Mouse (Mus musculus) limb, embryonic 10.5 days (tissue): ENCODE data around the gene Atad1. TPM values are rescaled to one million over a fixed set of nuclear protein-coding genes. Genes with fewer than 3 reads are reported as not detected.

Source experiments
- DNase-seq: peaks from one replicate; pipeline ENCODE4 v3.0.0-alpha.2; 2017; ENCODE audit warnings: low spot score
- H3K27ac ChIP-seq: fragments of 300-500 bp; sonication (generic); 2 replicates; pipeline ENCODE4 v1.5.1; 2016; ENCODE audit warnings: mild to moderate bottlenecking
- H3K27me3 ChIP-seq: fragments of 300-500 bp; sonication (generic); 2 replicates; pipeline ENCODE4 v1.6.1; 2016; ENCODE audit warnings: low read depth, mild to moderate bottlenecking; ENCODE audit not compliant: poor library complexity, severe bottlenecking
- H3K36me3 ChIP-seq: fragments of 300-500 bp; sonication (generic); 2 replicates; pipeline ENCODE4 v1.6.1; 2016; ENCODE audit warnings: mild to moderate bottlenecking, moderate library complexity
- H3K4me1 ChIP-seq: fragments of 300-500 bp; sonication (generic); 2 replicates; pipeline ENCODE4 v1.6.1; 2016
- H3K4me3 ChIP-seq: fragments of 300-500 bp; sonication (generic); 2 replicates; pipeline ENCODE4 v1.5.1; 2016; ENCODE audit warnings: mild to moderate bottlenecking, moderate library complexity
- H3K9me3 ChIP-seq: fragments of 300-500 bp; sonication (generic); replicated peaks from 2 replicates; pipeline ENCODE4 v1.6.1; 2016; ENCODE audit warnings: mild to moderate bottlenecking
- WGBS: fragments of 180-500 bp; shearing (Covaris S2); methylation state at CpG from one replicate; pipeline ENCODE4 v1.1.7; 2016; 5-methylcytosine and 5-hydroxymethylcytosine counted together
- polyA plus RNA-seq: library from polyadenylated mRNA; unstranded; fragments of >200 nt; fragmentation: Nextera tagmentation; extraction: Ambion mirVana; gene quantifications from 2 replicates; pipeline ENCODE4 v1.2.1, GENCODE M21; 2016

Gene Atad1
- polyA plus RNA-seq, 1 experiment from 2014 or later, result 71.7 TPM

DNA sequence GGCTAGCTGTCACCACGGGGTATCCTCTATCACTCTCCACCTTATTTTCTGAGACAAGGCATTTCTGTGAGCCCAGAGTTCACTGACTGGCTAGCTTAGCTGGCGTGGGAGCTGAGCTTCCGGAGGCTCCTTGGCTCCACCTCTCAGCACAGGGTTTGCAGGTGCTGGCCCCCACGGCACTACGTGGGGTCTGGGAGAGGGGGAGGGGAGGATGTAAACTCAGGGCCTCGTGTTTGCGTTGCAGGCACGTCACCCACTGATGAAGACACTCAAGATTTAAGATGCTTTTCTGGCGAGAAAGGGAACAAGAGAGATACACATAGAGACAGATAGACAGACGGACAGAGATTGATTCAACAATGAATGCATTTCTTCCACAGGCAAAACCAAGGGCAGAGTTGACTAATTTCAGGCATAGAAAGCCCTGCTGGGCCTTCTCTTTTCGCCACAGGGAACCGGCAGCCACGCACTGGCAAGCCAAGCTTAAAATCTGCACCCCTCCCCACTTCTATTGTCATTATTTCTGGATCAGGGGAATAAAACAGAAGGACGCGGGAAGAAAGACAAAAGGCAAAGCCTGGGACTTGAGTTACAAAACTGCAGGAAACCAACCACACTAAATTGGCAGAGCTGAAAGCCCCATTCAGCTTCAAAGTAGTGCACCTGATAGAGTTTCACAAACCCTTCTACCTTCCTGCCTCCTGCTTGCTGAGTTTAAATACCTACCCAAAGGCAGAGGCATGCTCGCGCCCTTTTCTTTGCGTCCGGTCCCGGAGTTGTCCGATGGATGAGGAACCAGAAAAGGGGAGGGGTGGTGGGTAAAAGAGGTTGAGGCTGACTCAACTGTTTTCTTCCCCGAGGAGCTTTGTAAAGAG, 12.9 kb downstream of the Atad1 start:
- WGBS, result 3% methylated on average over 22 of the region's 22 CpGs
- H3K36me3 ChIP-seq, result no peaks in the 10 kb centered on the region
- H3K4me3 ChIP-seq, result peak overlapping the region; percentile 35
- H3K27ac ChIP-seq, result no peak overlapping the region
- no peaks in the 10 kb centered on the region for H3K9me3 ChIP-seq
- DNase-seq, result no peak
- H3K27me3 ChIP-seq, result peaks cover 37% of the 10 kb centered on the region
- peaks cover 14% of the 10 kb centered on the region for H3K4me1 ChIP-seq

DNA sequence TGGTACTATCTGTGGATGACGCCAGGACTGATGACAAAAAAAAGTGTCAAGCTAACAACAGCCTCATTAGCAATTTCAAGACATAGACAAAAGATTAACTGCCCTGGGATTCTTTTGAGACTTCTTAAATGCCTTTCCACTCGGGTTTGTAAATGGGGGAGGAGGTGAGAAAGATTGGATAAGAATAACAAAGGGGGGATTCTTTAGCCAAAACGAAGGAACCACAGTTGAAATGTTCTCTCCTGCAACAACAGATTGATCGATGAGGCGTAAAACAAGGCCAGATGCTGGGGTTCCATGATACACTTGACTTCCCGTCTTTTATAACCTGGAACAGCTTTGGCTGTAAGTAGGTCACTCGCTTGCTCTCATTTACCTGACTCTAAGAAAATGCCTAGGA, 15.8 kb downstream of the Atad1 start:
- Histone ChIP-seq H3K27ac (no peak overlapping the region), H3K27me3 (peaks cover 33% of the 10 kb centered on the region), H3K4me3 (no peak overlapping the region), H3K9me3 (no peaks in the 10 kb centered on the region), H3K4me1 (peaks cover 14% of the 10 kb centered on the region), H3K36me3 (no peaks in the 10 kb centered on the region)
- DNase-seq, result no peak
- WGBS, result 20% methylated on average over 7 of the region's 7 CpGs

DNA sequence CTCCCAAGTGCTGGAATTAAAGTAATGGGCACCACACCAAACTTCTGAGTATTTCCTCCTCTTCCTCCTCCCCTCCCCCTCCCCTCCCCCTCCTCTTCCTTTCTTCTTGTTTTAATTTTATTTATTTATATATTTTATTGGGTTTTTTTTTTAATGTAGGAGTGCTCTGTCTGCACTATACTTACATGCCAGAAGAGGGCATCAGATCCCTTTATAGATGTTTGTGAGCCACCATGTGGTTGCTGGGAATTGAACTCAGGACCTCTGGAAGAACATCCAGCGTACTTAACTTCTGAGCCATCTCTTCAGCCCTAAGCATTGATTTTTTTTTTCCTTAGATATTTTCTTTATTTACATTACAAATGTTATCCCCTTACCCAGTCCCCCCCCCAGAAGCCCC, 19.3 kb downstream of the Atad1 start:
- no peaks in the 10 kb centered on the region for H3K9me3 ChIP-seq
- WGBS, result 100% methylated on average over 1 of the region's 1 CpGs
- no peak for DNase-seq
- no peaks in the 10 kb centered on the region for H3K4me1 ChIP-seq
- no peak overlapping the region for H3K27ac ChIP-seq
- H3K4me3 ChIP-seq, result no peak overlapping the region
- no peaks in the 10 kb centered on the region for H3K27me3 ChIP-seq
- no peaks in the 10 kb centered on the region for H3K36me3 ChIP-seq

DNA sequence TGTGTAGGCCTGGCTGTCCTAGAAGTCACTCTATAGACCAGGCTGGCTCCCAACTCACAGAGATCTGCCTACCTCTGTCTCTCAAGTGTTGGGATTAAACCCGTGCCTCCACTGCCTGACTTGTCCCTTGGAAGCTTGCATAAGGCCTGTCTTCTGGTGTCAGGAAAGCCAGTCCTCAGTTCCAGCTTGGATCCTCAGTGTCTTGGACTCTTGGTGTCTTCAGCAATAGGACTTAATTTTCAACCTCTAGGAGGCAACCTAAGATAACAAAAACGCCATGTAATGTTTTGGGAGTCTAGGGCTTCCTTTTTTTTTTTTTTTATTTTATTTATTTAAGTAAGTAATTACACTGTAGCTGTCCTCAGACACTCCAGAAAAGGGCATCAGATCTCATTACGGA, 22.0 kb downstream of the Atad1 start:
- Histone ChIP-seq H3K36me3 (no peaks in the 10 kb centered on the region), H3K9me3 (no peaks in the 10 kb centered on the region), H3K27ac (no peak overlapping the region), H3K4me1 (peaks cover 6% of the 10 kb centered on the region; the same call in 1 of the 2 replicates), H3K27me3 (no peaks in the 10 kb centered on the region), H3K4me3 (no peak overlapping the region)
- no peak for DNase-seq
- 63% methylated on average over 3 of the region's 3 CpGs for WGBS

DNA sequence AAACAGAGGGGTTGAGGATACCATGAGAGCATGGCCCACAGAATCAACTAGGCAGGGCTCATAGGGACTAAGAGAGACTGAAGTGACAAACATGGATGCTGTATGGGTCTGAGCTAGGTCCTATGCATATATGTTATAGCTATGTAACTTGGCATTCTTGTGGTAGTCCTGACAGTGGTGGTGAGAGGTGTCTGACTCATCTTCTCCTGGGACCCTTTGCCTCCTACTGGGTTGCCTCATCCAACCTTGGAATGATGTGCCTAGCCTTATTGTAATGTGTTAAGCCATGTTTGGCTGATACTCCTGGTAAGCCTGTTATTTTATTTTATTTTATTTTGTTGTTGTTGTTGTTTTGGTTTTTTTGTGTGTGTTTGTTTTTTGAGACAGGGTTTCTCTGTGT, 23.9 kb downstream of the Atad1 start:
- peaks cover 12% of the 10 kb centered on the region for H3K4me1 ChIP-seq

DNA sequence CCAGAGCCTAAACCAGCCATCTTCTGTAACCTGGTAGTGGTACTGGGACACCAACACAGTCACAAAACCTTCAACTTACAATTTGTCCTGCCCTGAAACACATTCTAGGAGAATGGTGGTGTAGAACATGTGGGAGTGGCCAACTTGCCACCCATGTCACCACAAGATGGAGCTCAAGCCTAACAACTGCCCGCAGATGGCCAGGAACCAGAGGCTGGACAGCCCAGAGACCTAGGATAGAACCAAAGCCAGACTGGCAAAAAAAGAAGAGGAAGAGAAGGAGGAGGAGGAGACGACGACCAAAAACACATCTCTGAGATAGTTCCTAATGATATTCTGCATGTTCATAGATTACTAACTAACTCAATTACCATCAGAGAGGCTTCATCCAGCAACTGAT, 24.4 kb downstream of the Atad1 start:
- Histone ChIP-seq H3K9me3 (no peaks in the 10 kb centered on the region), H3K36me3 (no peaks in the 10 kb centered on the region), H3K27ac (no peak overlapping the region), H3K27me3 (no peaks in the 10 kb centered on the region), H3K4me3 (no peak overlapping the region), H3K4me1 (peaks cover 12% of the 10 kb centered on the region)
- 11% methylated on average over 3 of the region's 3 CpGs for WGBS
- peak; percentile 75 for DNase-seq

More for the DNA sequence above, 23.9 kb downstream of the Atad1 start:
- no peak for DNase-seq
- Histone ChIP-seq H3K36me3 (no peaks in the 10 kb centered on the region), H3K27ac (no peak overlapping the region), H3K9me3 (no peaks in the 10 kb centered on the region), H3K27me3 (no peaks in the 10 kb centered on the region), H3K4me3 (no peak overlapping the region)

DNA sequence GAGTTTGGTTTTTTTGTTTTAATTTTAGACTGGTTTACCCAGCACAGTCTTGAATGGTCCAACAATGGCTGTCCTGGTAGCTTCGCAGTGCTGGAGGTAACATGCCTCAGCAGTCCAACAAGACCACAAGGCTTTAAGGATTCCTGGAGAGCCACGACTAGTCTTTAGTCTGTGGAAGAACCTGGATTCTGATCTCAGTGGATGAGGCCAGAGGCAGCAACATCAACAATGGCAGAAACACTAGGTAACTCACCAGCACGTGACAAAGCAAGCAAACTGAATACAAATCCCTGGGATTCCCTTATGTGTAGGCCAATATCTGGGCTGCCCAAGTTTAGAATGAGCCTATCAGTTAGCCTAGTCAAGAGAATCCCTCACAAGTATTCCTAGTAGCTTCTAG, 26.1 kb downstream of the Atad1 start:
- Histone ChIP-seq H3K9me3 (no peaks in the 10 kb centered on the region), H3K36me3 (peaks cover 9% of the 10 kb centered on the region), H3K27me3 (no peaks in the 10 kb centered on the region), H3K27ac (no peak overlapping the region), H3K4me1 (peaks cover 12% of the 10 kb centered on the region), H3K4me3 (no peak overlapping the region)
- no peak for DNase-seq
- 86% methylated on average over 3 of the region's 3 CpGs for WGBS

DNA sequence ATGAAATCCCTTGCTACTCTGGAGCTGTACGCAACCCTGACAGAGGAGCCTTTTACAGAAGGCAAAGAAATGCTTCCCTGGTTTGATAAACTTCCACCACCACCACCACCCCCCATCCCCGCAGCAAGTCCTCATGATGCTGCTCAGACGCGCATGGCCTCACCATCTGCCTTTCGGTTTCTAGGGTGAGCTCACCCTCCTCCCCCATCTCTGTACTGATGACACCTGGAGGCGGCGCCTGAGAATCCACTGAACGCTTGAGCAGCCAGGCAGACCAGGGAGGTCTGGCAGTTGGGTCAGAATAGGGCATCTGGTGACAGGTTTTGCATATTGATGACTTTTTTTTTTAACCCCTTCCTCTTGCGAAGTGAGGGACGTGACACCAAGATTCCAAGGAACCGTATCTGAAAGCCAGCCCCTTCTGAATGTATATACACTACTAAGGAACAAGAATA, 27.0 kb downstream of the Atad1 start:
- Histone ChIP-seq H3K36me3 (peaks cover 9% of the 10 kb centered on the region), H3K27me3 (no peaks in the 10 kb centered on the region), H3K4me3 (peak overlapping the region; percentile 90), H3K9me3 (no peaks in the 10 kb centered on the region), H3K4me1 (peaks cover 12% of the 10 kb centered on the region), H3K27ac (peak overlapping the region; percentile 97)
- under 1% methylated on average over 11 of the region's 11 CpGs for WGBS
- peak; percentile 72 for DNase-seq

DNA sequence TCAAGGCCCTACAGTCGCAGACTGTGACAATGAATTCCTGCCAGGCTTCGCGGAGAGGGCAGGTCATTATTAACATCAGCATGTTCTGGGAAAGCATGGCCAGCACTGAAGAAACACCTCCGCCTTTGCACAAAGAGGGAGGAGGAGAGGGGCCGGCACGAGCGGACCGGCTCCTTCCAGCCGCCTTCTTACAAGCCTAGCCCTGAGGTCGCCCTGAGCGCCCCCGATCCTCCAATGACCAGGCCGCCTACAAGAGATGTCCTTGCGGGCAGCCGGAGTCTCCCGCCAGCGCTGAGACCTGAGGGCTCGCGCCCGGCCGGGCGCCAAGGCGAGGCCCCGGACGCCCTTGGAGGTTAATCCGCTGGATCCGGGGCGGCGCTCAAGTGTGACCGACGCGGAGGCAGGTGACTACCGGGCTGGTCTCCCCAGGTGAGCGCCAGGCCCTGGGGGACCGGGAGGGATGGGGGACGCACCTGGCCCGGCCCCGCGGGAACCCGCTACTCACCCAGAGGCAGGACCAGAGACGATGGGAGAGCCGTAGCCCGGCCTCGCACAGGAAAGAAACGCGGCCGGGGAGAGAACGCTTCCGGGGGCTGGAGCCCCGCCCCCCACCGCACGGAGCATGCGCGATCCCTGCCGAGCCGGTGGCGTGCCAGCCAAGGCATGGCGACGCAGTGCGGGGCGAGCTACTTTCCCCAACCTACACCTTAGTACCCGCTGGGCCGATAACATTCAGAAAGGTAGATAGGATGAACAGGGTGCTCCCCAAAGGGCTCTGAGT, 27.6 kb downstream of the Atad1 start:
- H3K9me3 ChIP-seq, result no peaks in the 10 kb centered on the region
- peaks cover 9% of the 10 kb centered on the region for H3K36me3 ChIP-seq
- under 1% methylated on average over 63 of the region's 63 CpGs for WGBS
- peak; percentile 95 for DNase-seq
- H3K4me3 ChIP-seq, result peak overlapping the region; percentile 90
- H3K27me3 ChIP-seq, result no peaks in the 10 kb centered on the region
- H3K27ac ChIP-seq, result peak overlapping the region; percentile 97
- peaks cover 12% of the 10 kb centered on the region for H3K4me1 ChIP-seq

DNA sequence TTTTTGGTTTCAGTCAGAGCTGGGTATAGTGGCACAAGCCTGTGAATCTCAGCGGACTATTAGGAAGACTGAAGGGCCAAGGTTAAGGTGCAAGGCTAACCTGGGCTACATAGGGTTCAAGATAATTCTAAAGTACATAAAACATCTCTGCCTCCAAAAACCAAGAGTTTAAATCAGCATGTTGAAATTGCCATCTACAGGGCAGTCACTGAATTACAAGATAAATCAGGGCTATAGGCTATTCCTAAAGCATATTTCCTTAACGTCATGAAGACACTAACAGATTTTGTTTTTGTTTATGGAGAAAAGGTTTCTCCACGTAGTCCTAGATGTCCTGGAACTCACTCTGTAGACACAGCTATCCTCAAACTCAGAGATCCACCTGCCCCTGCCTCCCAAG, 29.3 kb downstream of the Atad1 start:
- Histone ChIP-seq H3K4me1 (peaks cover 12% of the 10 kb centered on the region), H3K4me3 (no peak overlapping the region), H3K27me3 (no peaks in the 10 kb centered on the region), H3K27ac (no peak overlapping the region), H3K9me3 (no peaks in the 10 kb centered on the region), H3K36me3 (peaks cover 25% of the 10 kb centered on the region)
- WGBS, result 94% methylated on average over 3 of the region's 3 CpGs
- DNase-seq, result no peak

DNA sequence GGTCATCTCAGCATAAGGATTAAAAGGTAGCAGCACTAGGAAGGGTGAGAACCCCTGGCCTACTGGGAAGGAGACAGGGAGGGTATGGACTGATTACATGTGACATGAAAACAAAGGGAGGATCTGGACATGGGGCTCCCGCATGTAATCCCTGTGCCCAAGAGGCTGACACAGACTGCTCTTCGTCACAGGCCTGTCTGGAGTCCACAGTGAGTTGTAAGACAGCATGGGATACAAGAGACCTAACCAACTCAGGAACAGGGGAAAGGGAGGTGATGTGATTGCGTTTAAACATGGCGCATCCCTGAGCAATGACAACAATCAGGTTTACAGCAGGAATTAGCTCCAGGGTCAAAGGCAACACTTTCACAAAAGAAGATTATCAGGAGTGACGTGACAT, 30.6 kb downstream of the Atad1 start:
- Histone ChIP-seq H3K4me1 (peaks cover 12% of the 10 kb centered on the region), H3K4me3 (no peak overlapping the region), H3K9me3 (no peaks in the 10 kb centered on the region), H3K27ac (no peak overlapping the region), H3K27me3 (no peaks in the 10 kb centered on the region), H3K36me3 (peaks cover 38% of the 10 kb centered on the region)
- DNase-seq, result no peak
- 89% methylated on average over 5 of the region's 5 CpGs for whole genome bisulfite sequencing

DNA sequence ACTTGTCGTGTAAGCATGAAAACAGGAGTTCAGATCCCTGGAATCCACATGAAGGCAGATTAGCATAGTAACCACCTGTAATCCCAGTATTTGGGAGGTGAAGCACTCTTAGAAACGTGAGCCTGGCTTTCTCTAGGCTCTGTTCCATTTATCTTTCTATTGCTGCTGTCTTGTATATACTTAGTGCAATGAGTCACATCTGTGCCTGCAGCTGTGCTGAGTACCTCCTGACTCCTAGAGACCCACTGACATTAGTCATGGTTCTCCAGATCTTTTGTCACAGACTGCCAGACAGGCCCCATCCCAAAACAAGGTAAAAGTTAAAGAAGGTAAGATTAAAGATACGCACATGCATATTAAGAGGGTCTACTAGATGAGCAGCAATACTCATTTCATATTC, 37.4 kb downstream of the Atad1 start:
- H3K36me3 ChIP-seq, result peaks cover 94% of the 10 kb centered on the region
- no peak for DNase-seq
- no peak overlapping the region for H3K27ac ChIP-seq

DNA sequence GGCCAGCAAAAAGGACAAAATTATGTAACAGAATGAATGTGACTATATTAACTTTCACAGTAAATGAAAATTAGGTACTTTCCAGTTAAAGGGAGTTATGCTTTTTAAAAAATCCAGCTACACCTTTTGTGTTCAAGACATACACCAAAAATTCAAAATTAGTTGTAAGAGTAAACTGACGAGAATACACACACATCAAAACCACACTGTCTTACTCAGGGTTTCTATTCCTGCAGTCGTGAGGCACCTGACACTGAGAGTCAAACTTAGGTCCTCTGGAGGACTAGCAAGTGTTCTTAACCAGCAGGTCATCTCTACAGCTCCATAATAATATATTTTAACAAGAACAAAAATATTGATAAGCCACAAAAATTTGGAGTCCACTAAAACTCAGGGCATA, 42.9 kb downstream of the Atad1 start:
- DNase-seq, result no peak
- Histone ChIP-seq H3K36me3 (peaks cover 96% of the 10 kb centered on the region), H3K4me1 (no peaks in the 10 kb centered on the region), H3K27ac (no peak overlapping the region), H3K9me3 (no peaks in the 10 kb centered on the region), H3K4me3 (no peak overlapping the region), H3K27me3 (no peaks in the 10 kb centered on the region)
- WGBS, result 92% methylated on average over 2 of the region's 2 CpGs

More for the DNA sequence above, 37.4 kb downstream of the Atad1 start:
- Histone ChIP-seq H3K4me3 (no peak overlapping the region), H3K4me1 (no peaks in the 10 kb centered on the region), H3K27me3 (no peaks in the 10 kb centered on the region), H3K9me3 (no peaks in the 10 kb centered on the region)
- whole genome bisulfite sequencing, result 86% methylated on average over 3 of the region's 3 CpGs
